Mouse (Mus musculus) heart, embryonic 15.5 days (tissue): Measurements from ENCODE around the gene Atic. TPM values are rescaled to one million over a fixed set of nuclear protein-coding genes. Genes with fewer than 3 reads are reported as not detected.

Experiments
- ATAC-seq: fragments of 200-750 bp; cut with Nextera tagmentation; replicated peaks from 2 replicates; pipeline ENCODE4 v1.8.0; 2017; ENCODE audit warnings: low read depth, moderate TSS enrichment; ENCODE audit not compliant: insufficient number of reproducible peaks, insufficient read depth, low FRiP score
- H3K27ac ChIP-seq: fragments of 300-500 bp; sonication (generic); 2 replicates; pipeline ENCODE4 v1.5.1; 2015; ENCODE audit warnings: mild to moderate bottlenecking, inconsistent platforms
- H3K27me3 ChIP-seq: fragments of 300-500 bp; sonication (generic); 2 replicates; pipeline ENCODE4 v1.6.1; 2015; ENCODE audit warnings: inconsistent platforms
- H3K36me3 ChIP-seq: fragments of 300-500 bp; sonication (generic); 2 replicates; pipeline ENCODE4 v1.6.1; 2015; ENCODE audit warnings: mild to moderate bottlenecking, inconsistent platforms
- H3K4me1 ChIP-seq: fragments of 300-500 bp; sonication (generic); replicated peaks from 2 replicates; pipeline ENCODE4 v1.6.1; 2015; ENCODE audit warnings: inconsistent platforms
- H3K4me2 ChIP-seq: fragments of 300-500 bp; sonication (generic); 2 replicates; pipeline ENCODE4 v1.6.1; 2015; ENCODE audit warnings: inconsistent platforms, mild to moderate bottlenecking, moderate library complexity
- H3K4me3 ChIP-seq: fragments of 300-500 bp; sonication (generic); 2 replicates; pipeline ENCODE4 v1.5.1; 2015; ENCODE audit warnings: mild to moderate bottlenecking, inconsistent platforms
- H3K9ac ChIP-seq: fragments of 300-500 bp; sonication (generic); 2 replicates; pipeline ENCODE4 v1.6.1; 2015; ENCODE audit warnings: mild to moderate bottlenecking, inconsistent platforms
- H3K9me3 ChIP-seq: fragments of 300-500 bp; sonication (generic); replicated peaks from 2 replicates; pipeline ENCODE4 v1.6.1; 2016; ENCODE audit warnings: inconsistent platforms
- WGBS: fragments of 180-500 bp; shearing (Covaris S2); methylation state at CpG from one replicate; pipeline ENCODE4 v1.1.7; 2015; ENCODE audit warnings: mixed read lengths; 5-methylcytosine and 5-hydroxymethylcytosine counted together
- polyA plus RNA-seq: library from polyadenylated mRNA; unstranded; fragments of >200 nt; fragmentation: Nextera tagmentation; extraction: Ambion mirVana; gene quantifications from 2 replicates; pipeline ENCODE4 v1.2.1, GENCODE M21; 2015

Gene Atic
- polyA plus RNA-seq, 1 experiment from 2014 or later, result 31.2 TPM

DNA sequence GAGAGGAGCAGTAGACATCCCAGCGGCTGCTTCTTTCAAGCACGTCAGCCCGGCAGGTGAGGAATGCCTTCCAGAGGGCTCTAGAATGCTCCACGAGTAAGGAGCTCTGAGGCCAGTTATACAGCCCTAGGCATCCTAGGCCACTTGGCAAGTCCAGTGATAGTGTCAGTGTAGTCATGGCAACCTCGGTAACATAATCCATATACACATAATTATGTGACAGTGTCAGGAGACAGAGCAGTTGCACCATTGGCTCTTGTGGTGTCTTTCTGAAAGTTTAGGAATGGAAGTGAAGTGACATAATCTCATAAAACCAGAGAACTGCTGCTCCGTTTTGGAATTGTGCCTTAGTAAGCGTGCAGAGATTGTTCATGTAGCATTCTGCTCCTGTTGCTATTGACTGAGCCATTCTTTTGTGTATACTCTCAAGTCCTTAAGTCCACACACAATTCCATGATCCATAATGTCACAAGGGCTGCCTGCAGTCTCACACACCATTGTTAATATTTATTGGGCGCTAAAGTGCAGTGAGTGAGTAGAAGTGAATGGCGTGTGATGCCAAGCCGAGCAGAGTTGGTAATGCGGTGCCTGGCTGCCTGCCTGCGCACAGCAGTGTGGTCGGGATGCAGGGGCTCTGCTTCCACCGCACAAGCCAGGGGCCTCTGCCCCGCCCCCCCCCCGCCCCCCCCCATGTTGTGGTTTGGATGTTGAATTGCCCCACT, 11.1 kb downstream of the Atic start:
- no peak overlapping the region for H3K9ac ChIP-seq
- H3K27me3 ChIP-seq, result no peaks in the 10 kb centered on the region
- no peak overlapping the region for H3K4me2 ChIP-seq
- whole genome bisulfite sequencing, result 66% methylated on average over 16 of the region's 16 CpGs
- no peak for ATAC-seq
- H3K36me3 ChIP-seq, result peaks cover 86% of the 10 kb centered on the region
- H3K27ac ChIP-seq, result no peak overlapping the region
- no peaks in the 10 kb centered on the region for H3K9me3 ChIP-seq
- peaks cover 5% of the 10 kb centered on the region for H3K4me1 ChIP-seq
- H3K4me3 ChIP-seq, result no peak overlapping the region

DNA sequence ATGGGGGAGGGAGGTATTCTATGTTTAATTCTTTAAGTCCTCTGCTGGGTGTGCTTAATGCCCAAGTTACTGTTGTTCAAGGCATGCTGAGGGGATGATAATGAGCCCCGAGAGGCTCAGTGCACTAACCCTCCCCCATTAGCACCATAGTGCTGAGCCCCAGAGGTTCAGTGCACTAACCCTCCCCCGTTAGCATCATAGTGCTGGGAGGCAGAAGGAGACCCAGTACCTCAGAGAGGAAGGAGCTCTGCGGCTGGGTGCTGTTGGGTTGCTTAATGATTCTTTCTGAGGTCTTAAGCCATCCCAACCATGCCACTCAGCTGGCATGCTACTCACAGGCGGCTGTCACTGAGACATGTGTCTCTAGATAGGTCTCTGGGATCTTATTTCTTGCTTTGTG, 13.2 kb downstream of the Atic start:
- Histone ChIP-seq H3K4me1 (peaks cover 5% of the 10 kb centered on the region), H3K9ac (no peak overlapping the region), H3K4me2 (no peak overlapping the region), H3K36me3 (peaks cover 78% of the 10 kb centered on the region), H3K9me3 (no peaks in the 10 kb centered on the region), H3K4me3 (no peak overlapping the region), H3K27me3 (no peaks in the 10 kb centered on the region), H3K27ac (no peak overlapping the region)
- WGBS, result 81% methylated on average over 4 of the region's 4 CpGs
- ATAC-seq, result no peak

DNA sequence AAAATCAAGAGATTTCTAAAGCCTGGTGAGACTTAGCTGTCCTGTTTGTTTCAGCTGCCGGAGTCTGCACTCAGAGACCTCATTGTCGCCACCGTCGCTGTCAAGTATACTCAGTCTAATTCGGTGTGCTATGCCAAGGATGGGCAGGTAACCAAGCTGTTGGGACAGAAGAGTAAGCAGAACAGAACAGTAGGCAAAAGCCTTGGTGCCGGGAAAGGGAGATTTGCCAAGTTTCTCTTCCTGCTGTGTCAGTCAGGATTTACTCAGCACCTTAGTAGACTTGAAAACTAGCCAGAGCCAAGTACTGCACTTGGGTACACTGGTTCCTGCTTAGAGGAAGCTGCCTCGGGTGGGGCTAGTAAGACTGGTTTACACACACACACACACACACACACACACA, 19.0 kb downstream of the Atic start:
- Histone ChIP-seq H3K9ac (no peak overlapping the region), H3K27me3 (no peaks in the 10 kb centered on the region), H3K4me3 (no peak overlapping the region), H3K4me2 (no peak overlapping the region), H3K27ac (no peak overlapping the region), H3K9me3 (no peaks in the 10 kb centered on the region), H3K36me3 (peaks cover 72% of the 10 kb centered on the region), H3K4me1 (no peaks in the 10 kb centered on the region)
- no peak for ATAC-seq
- 85% methylated on average over 7 of the region's 7 CpGs for WGBS

DNA sequence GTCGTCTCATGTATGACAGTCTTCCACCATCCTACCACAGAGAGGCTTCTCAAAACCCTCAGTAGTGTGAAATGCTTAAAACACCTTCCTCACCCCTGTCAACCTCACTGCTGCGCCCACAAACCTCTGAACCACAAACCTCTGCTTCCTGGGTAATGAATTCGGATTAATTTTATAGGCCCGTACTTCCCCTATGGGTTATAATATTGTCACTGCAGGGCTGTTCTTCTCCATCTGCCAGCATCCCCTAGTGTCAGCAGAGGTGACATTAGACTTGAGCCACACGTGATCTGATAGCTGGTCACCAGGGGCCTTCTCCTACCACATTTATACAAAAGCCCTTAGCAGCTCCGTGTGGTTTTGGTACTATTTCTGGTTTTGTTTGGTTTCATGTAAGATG, 19.9 kb downstream of the Atic start:
- no peaks in the 10 kb centered on the region for H3K9me3 ChIP-seq
- no peak overlapping the region for H3K4me2 ChIP-seq
- no peak overlapping the region for H3K9ac ChIP-seq
- H3K27ac ChIP-seq, result no peak overlapping the region
- peaks cover 64% of the 10 kb centered on the region for H3K36me3 ChIP-seq
- no peak for ATAC-seq
- H3K4me1 ChIP-seq, result no peaks in the 10 kb centered on the region
- WGBS, result 93% methylated on average over 6 of the region's 6 CpGs
- no peak overlapping the region for H3K4me3 ChIP-seq
- no peaks in the 10 kb centered on the region for H3K27me3 ChIP-seq

DNA sequence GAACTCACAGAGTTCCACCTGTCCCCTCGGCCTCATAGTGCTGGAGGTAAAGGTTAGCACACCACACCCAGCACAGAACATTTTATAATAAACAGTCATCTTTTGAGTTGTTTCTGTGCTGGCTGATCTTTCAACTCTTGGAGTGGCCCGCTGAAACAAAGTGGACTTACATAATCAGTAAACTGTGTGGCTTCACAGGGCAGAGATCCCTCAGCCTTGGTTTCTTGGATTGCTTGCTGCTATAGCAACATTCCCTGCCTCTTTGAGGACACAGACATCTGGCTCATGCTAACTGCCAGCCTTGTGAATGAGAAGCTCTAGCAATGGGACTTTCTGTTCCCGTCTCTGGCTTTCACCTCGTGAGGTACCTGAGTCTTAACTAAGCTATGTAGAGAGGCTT, 22.6 kb downstream of the Atic start:
- peaks cover 46% of the 10 kb centered on the region for H3K36me3 ChIP-seq
- WGBS, result 83% methylated on average over 4 of the region's 4 CpGs
- no peak overlapping the region for H3K9ac ChIP-seq
- no peaks in the 10 kb centered on the region for H3K27me3 ChIP-seq
- no peaks in the 10 kb centered on the region for H3K9me3 ChIP-seq
- H3K4me1 ChIP-seq, result no peaks in the 10 kb centered on the region
- no peak overlapping the region for H3K4me2 ChIP-seq
- ATAC-seq, result no peak
- no peak overlapping the region for H3K27ac ChIP-seq
- no peak overlapping the region for H3K4me3 ChIP-seq

DNA sequence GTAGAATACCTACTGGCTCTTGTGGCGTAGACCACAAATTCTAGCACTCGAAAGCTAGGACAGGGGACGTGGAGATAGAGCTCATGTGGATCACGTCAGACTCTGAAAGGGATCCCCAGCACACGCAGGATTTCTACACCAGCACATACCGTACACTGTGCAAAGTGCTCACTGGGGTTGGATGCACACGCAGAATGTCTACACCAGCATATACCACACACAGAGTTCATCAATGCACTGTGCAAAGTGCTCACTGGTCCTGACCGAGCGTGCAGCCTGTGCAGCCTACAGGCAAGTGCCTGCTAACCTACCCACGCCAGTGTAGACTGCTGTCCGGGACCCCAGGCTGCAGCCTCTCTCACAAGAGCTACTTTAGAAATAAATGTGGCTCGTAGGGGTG, 23.5 kb downstream of the Atic start:
- H3K9ac ChIP-seq, result no peak overlapping the region
- no peak overlapping the region for H3K27ac ChIP-seq
- no peaks in the 10 kb centered on the region for H3K9me3 ChIP-seq
- ATAC-seq, result no peak
- H3K27me3 ChIP-seq, result no peaks in the 10 kb centered on the region
- no peak overlapping the region for H3K4me3 ChIP-seq
- H3K4me2 ChIP-seq, result no peak overlapping the region
- H3K36me3 ChIP-seq, result peaks cover 50% of the 10 kb centered on the region
- WGBS, result 91% methylated on average over 12 of the region's 12 CpGs
- no peaks in the 10 kb centered on the region for H3K4me1 ChIP-seq

DNA sequence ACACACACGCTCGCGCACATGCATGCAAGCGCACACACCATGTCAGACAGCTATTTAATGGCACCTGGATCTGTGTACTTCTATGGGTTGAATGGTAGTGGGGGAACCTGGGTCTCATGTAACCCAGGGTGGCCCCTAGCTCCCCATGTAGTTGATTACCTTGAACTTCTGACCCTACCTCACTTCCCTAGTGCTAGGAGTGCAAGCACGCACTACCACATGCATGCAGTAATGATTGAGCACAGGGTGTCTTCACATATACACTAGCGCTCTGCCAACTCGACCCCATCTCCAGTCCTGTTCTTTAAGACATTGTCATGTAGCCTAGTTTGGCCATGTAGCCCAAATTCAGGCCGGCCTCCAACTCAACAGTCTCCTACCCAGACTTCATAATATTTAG, 26.4 kb downstream of the Atic start:
- Histone ChIP-seq H3K36me3 (peaks cover 45% of the 10 kb centered on the region), H3K4me1 (no peaks in the 10 kb centered on the region), H3K9me3 (no peaks in the 10 kb centered on the region), H3K9ac (no peak overlapping the region), H3K27me3 (no peaks in the 10 kb centered on the region), H3K4me2 (no peak overlapping the region), H3K4me3 (no peak overlapping the region), H3K27ac (no peak overlapping the region)
- WGBS, result 89% methylated on average over 8 of the region's 8 CpGs
- no peak for ATAC-seq

DNA sequence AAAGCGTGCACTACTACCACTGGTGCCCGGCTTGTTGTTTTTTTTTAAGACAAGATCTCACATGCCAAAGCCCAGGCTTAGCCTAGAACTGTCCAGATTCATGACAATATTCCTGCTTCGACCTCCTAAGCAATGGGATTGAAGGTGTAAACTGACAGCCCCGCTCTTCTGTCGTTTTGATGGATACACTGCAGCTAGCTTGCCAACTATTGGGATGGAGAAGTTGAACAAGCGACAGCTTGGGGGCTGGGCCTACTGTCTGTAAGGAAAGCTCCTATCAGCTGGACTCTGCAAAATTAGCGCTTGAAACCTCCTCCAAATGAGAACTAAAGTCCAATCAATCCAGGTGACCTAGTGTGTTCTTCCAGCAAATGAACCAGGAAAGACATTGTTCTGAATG, 26.9 kb downstream of the Atic start:
- no peak for ATAC-seq
- Histone ChIP-seq H3K4me2 (no peak overlapping the region), H3K27ac (no peak overlapping the region), H3K36me3 (peaks cover 48% of the 10 kb centered on the region), H3K4me3 (no peak overlapping the region), H3K27me3 (no peaks in the 10 kb centered on the region), H3K9me3 (no peaks in the 10 kb centered on the region), H3K9ac (no peak overlapping the region), H3K4me1 (no peaks in the 10 kb centered on the region)
- WGBS, result 83% methylated on average over 7 of the region's 7 CpGs

DNA sequence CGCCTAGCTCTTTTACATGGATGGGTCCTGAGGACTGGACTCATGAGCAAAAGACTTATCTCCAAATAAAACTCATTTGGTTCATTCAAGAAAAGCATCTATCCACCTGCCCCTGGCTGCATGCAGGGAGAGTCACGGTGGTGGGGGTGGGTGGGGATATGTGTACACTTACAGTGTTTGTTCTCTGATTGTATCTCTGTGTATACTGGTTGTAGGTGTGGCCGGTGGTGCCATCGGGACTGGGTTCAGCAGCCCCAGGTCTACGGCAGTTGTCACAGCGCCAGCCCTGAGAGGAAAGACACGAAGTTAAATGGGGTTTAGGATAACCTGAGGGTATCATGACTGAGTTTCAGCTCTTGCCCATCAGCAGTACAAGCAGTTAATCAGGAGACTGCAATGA, 29.7 kb downstream of the Atic start:
- H3K4me3 ChIP-seq, result no peak overlapping the region
- H3K36me3 ChIP-seq, result peaks cover 63% of the 10 kb centered on the region
- no peak overlapping the region for H3K27ac ChIP-seq
- no peak overlapping the region for H3K9ac ChIP-seq
- H3K4me2 ChIP-seq, result no peak overlapping the region
- WGBS, result 90% methylated on average over 7 of the region's 7 CpGs
- no peaks in the 10 kb centered on the region for H3K27me3 ChIP-seq
- H3K9me3 ChIP-seq, result no peaks in the 10 kb centered on the region
- H3K4me1 ChIP-seq, result no peaks in the 10 kb centered on the region
- no peak for ATAC-seq

DNA sequence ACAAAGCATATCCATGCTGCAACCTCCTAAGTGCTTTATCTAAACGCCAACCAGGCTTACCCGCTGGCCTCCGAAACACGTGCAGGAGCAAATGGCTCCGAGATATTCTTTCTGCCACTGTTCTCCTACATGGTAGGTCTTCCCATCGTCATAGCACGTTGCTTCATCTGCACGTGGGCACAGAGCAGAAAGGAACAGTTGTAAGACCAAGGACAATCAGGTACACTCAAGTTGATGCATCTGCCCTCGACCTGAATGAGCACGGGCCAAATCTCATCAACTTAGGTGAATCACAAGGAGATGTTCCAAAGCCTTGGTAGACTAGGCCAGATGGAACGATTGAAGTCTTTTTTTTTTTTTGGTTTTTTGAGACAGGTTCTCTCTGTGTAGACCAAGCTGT, 33.1 kb downstream of the Atic start:
- no peak overlapping the region for H3K27ac ChIP-seq
- H3K4me3 ChIP-seq, result no peak overlapping the region
- WGBS, result 92% methylated on average over 11 of the region's 11 CpGs
- H3K9me3 ChIP-seq, result no peaks in the 10 kb centered on the region
- H3K27me3 ChIP-seq, result no peaks in the 10 kb centered on the region
- H3K4me2 ChIP-seq, result no peak overlapping the region
- H3K36me3 ChIP-seq, result peaks cover 88% of the 10 kb centered on the region
- ATAC-seq, result no peak
- no peak overlapping the region for H3K9ac ChIP-seq
- no peaks in the 10 kb centered on the region for H3K4me1 ChIP-seq

DNA sequence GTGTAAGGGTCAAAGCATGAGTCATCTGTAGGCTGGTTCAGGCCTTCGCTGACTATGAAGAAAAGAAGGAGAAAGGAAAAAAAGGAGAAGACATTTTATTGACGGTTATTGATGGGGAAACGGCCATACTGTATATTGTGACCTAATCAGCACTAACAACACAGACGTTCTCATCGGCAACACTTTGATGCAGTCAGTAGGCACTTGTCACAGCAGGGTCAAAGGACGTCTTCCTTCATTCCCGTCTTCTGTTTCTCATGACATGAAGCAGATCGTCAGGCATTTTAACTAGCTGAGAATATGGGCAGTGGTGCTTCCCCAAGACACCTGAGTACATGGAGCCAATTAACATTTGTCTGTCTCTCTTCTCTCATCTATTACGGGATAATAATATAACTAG, 36.2 kb downstream of the Atic start:
- Histone ChIP-seq H3K36me3 (peaks cover 88% of the 10 kb centered on the region), H3K4me1 (no peaks in the 10 kb centered on the region), H3K4me3 (no peak overlapping the region), H3K9ac (no peak overlapping the region), H3K4me2 (no peak overlapping the region), H3K27me3 (no peaks in the 10 kb centered on the region), H3K9me3 (no peaks in the 10 kb centered on the region), H3K27ac (no peak overlapping the region)
- no peak for ATAC-seq
- 90% methylated on average over 9 of the region's 9 CpGs for WGBS

DNA sequence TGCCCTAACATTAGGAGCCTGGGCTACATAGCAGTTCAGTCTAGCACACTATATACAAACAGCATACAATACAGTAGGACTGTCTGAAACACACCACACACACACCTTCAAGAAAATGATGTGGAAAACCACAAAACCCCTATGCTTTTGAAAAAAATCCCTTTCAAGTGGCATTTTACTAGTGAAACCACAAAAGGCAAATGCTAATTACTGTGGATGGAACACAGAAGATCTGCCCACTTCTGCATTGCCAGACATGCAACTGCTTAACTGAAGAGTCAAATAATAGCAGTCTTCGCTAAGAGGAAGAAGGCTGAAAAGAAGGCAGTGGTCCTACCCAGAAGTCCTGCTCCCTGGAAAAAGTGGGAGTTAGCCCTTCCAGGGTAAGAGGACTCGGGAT, 37.3 kb downstream of the Atic start:
- Histone ChIP-seq H3K27me3 (no peaks in the 10 kb centered on the region), H3K4me1 (no peaks in the 10 kb centered on the region), H3K4me2 (no peak overlapping the region), H3K36me3 (peaks cover 88% of the 10 kb centered on the region), H3K9me3 (no peaks in the 10 kb centered on the region), H3K27ac (no peak overlapping the region), H3K4me3 (no peak overlapping the region), H3K9ac (no peak overlapping the region)
- WGBS, result 76% methylated on average over 2 of the region's 2 CpGs
- ATAC-seq, result no peak
